Comparison of ENCODE assay signal across 8 mouse cellular contexts in the genomic region with DNA sequence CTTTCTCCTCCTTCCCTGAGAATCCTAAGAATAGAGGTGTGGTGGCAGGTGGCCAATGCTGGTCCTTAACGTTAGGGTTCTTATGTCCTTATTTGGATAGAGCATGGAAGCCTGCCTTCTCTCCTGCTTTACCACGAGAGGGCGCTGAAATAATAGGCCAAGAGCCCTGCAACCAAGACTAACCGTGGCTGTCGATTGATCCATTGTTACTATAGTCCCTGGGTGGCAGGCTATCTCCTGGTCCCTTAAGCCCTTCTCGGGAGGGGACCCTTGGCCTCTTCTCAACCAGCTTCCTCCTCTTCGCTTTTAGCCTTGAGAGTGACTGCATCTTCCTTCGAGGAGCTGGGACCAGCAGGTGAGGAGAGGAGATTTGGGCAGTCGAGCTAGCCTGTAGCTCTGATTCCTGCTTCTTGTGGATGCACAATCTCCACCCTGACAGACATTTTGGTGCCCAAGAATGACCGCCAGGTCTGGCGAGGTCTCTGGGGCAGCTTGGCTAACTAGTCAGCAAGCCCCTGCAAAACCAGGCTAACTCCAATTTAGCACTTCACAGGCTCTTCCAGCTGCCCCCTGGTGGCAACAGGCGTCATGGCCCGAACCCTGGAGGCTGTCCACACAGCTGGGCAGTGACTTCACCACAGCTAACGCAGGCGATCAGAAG. TPM values are rescaled to one million over a fixed set of nuclear protein-coding genes. Genes with fewer than 3 reads are reported as not detected.
DNase-seq lines count a peak whose midpoint lies in the region; ATAC-seq lines count a peak whose summit lies in the region.

No protein-coding gene starts in this region.

- peak overlapping the region; percentile 87 for H3K27ac ChIP-seq in hindbrain, embryonic 10.5 days
- no peak overlapping the region for H3K27ac ChIP-seq in lung, embryonic 15.5 days

- peaks cover 7% of the 10 kb centered on the region; the same call in 1 of the 2 replicates for H3K4me1 ChIP-seq in hindbrain, embryonic 10.5 days (replicated peaks)
- peaks cover 7% of the 10 kb centered on the region for H3K4me1 ChIP-seq in lung, embryonic 15.5 days

- WGBS in hindbrain, embryonic 10.5 days = 5% methylated on average over 15 of the region's 15 CpGs
- WGBS in lung, embryonic 15.5 days = 3% methylated on average over 15 of the region's 15 CpGs

- no peaks in the 10 kb centered on the region for H3K36me3 ChIP-seq in hindbrain, embryonic 10.5 days
- H3K36me3 ChIP-seq in lung, embryonic 15.5 days = no peaks in the 10 kb centered on the region

- H3K27me3 ChIP-seq in hindbrain, embryonic 10.5 days (ENCODE audit: insufficient read depth, poor library complexity, severe bottlenecking) = peaks cover 12% of the 10 kb centered on the region
- peaks cover 5% of the 10 kb centered on the region; the same call in 1 of the 2 replicates for H3K27me3 ChIP-seq in lung, embryonic 15.5 days

- peak; percentile 96 for ATAC-seq in frontal cortex, adult (ENCODE audit: low TSS enrichment)
- ATAC-seq in lung, embryonic 15.5 days (ENCODE audit: borderline replicate concordance, extremely low read depth, low FRiP score, low TSS enrichment) = peak; percentile 63; the same call in 1 of the 2 replicates

- peak overlapping the region; percentile 50 for H3K4me3 ChIP-seq in hindbrain, embryonic 10.5 days
- peak overlapping the region; percentile 23 for H3K4me3 ChIP-seq in lung, embryonic 15.5 days

- peak; percentile 81 for DNase-seq in Muller cell, postnatal 12 days (ENCODE audit: inconsistent ontology term)
- DNase-seq in cerebellum, adult 9-10 months = peak; percentile 53
- peak; percentile 87 for DNase-seq in hindbrain, embryonic 10.5 days (ENCODE audit: low spot score)
- DNase-seq in layer of hippocampus, adult 9-10 months (ENCODE audit: low spot score) = peak; percentile 69
- peak; percentile 50 for DNase-seq in ovary, adult 18-20 months (ENCODE audit: low spot score)
- peak; percentile 33 to 75 for DNase-seq in thymus, postnatal 10 days (ENCODE audit: low spot score in 2 of 2)

- H3K4me2 ChIP-seq in lung, embryonic 15.5 days = peak overlapping the region; percentile 60

- H3K9ac ChIP-seq in lung, embryonic 15.5 days = peak overlapping the region; percentile 38

- no peaks in the 10 kb centered on the region for H3K9me3 ChIP-seq in hindbrain, embryonic 10.5 days
- no peaks in the 10 kb centered on the region for H3K9me3 ChIP-seq in lung, embryonic 15.5 days

RNA-seq across cellular contexts. Expression of a gene that starts 40.6 kb away (rescaled TPM):
- 10.0 and 11.1 TPM in 2 replicates for polyA plus RNA-seq in hindbrain, embryonic 10.5 days (2016; fragmentation: Nextera tagmentation; extraction: Ambion mirVana)
- 9.6 and 10.3 TPM in 2 replicates for polyA plus RNA-seq in lung, embryonic 15.5 days (2015; fragmentation: Nextera tagmentation; extraction: Ambion mirVana)

RNA-seq across cellular contexts. Expression of a gene that starts 58.0 kb away (rescaled TPM):
- polyA plus RNA-seq in hindbrain, embryonic 10.5 days (2016; fragmentation: Nextera tagmentation; extraction: Ambion mirVana) = 0.20 TPM in 1 of 2 replicates, not detected in the other
- 0.10 and 0.43 TPM in 2 replicates for polyA plus RNA-seq in lung, embryonic 15.5 days (2015; fragmentation: Nextera tagmentation; extraction: Ambion mirVana)
